Mouse (Mus musculus): ENCODE data around the gene Hs1bp3. TPM values are rescaled to one million over a fixed set of nuclear protein-coding genes. Genes with fewer than 3 reads are reported as not detected.

Gene Hs1bp3
- 5.9 and 8.3 TPM in 2 replicates for total RNA-seq (2014; rRNA removed)
- 5.1 and 5.4 TPM in 2 replicates for polyA plus RNA-seq (2015; fragmentation: Nextera tagmentation; extraction: Ambion mirVana)

GRCm38 (mm10) chr12:8313270-8313771 is at the start of gene Hs1bp3:
TSS of gene Hs1bp3 (plus strand) at chr12:8313432.
- H3K9ac ChIP-seq (replicated peaks; ENCODE audit: low read length, poor library complexity, severe bottlenecking) = peak within 1 kb of the TSS; percentile 58
- H3K4me2 ChIP-seq (ENCODE audit: low read depth, low read length, poor library complexity, severe bottlenecking) = peak within 1 kb of the TSS; percentile 84
- H3K27ac ChIP-seq (ENCODE audit: low read depth, low read length) = no peak within 1 kb of the TSS
- ATAC-seq (ENCODE audit: low FRiP score) (peak; percentile 91), DNase-seq (ENCODE audit: low spot score) (peak; percentile 86)
- H3K9me3 ChIP-seq (ENCODE audit: low read length) = no peaks in the 10 kb centered on the region
- peaks cover 13% of the 10 kb centered on the region for H3K27me3 ChIP-seq (ENCODE audit: insufficient read depth, low read length)
- TF ChIP-seq CTCF (IDR thresholded peaks at IDR 0.05) = peak; percentile 94
- peak within 1 kb of the TSS; percentile 53 for H3K4me3 ChIP-seq (ENCODE audit: low read depth, low read length)
- under 1% methylated on average over 33 of the region's 38 CpGs for WGBS
- H3K36me3 ChIP-seq (ENCODE audit: insufficient read depth, low read length) = peaks cover 8% of the 10 kb centered on the region
- peaks cover 9% of the 10 kb centered on the region for H3K4me1 ChIP-seq (ENCODE audit: insufficient read depth, low read length)

- Histone ChIP-seq H3K4me1 (ENCODE audit: insufficient read depth, low read length) (no peaks in the 10 kb centered on the region), H3K9ac (replicated peaks; ENCODE audit: low read length, poor library complexity, severe bottlenecking) (no peak overlapping the region), H3K9me3 (ENCODE audit: low read length) (no peaks in the 10 kb centered on the region), H3K27ac (ENCODE audit: low read depth, low read length) (no peak overlapping the region), H3K4me2 (ENCODE audit: low read depth, low read length, poor library complexity, severe bottlenecking) (no peak overlapping the region), H3K36me3 (ENCODE audit: insufficient read depth, low read length) (no peaks in the 10 kb centered on the region), H3K4me3 (ENCODE audit: low read depth, low read length) (no peak overlapping the region), H3K27me3 (ENCODE audit: insufficient read depth, low read length) (no peaks in the 10 kb centered on the region)
- no peak for TF ChIP-seq CTCF (IDR thresholded peaks at IDR 0.05)
- no peak for DNase-seq (ENCODE audit: low spot score)
- WGBS = 87% methylated on average over 7 of the region's 7 CpGs
- ATAC-seq (ENCODE audit: low FRiP score) = no peak
Measured at GRCm38 (mm10) chr12:8266311-8266710, 46.9 kb upstream of the Hs1bp3 start.

- no peak for TF ChIP-seq CTCF (IDR thresholded peaks at IDR 0.05)
- H3K4me2 ChIP-seq (ENCODE audit: low read depth, low read length, poor library complexity, severe bottlenecking) = no peak overlapping the region
- WGBS = 92% methylated on average over 11 of the region's 11 CpGs
- no peak overlapping the region for H3K9ac ChIP-seq (replicated peaks; ENCODE audit: low read length, poor library complexity, severe bottlenecking)
- DNase-seq (ENCODE audit: low spot score) (no peak), ATAC-seq (ENCODE audit: low FRiP score) (no peak)
- no peaks in the 10 kb centered on the region for H3K27me3 ChIP-seq (ENCODE audit: insufficient read depth, low read length)
- no peaks in the 10 kb centered on the region for H3K9me3 ChIP-seq (ENCODE audit: low read length)
- no peak overlapping the region for H3K4me3 ChIP-seq (ENCODE audit: low read depth, low read length)
- H3K36me3 ChIP-seq (ENCODE audit: insufficient read depth, low read length) = no peaks in the 10 kb centered on the region
- no peaks in the 10 kb centered on the region for H3K4me1 ChIP-seq (ENCODE audit: insufficient read depth, low read length)
- H3K27ac ChIP-seq (ENCODE audit: low read depth, low read length) = no peak overlapping the region
Measured at GRCm38 (mm10) chr12:8269627-8270026, 43.6 kb upstream of the Hs1bp3 start.

GRCm38 (mm10) chr12:8271405-8271804 is 41.8 kb upstream of the Hs1bp3 start:
- no peak for TF ChIP-seq CTCF (IDR thresholded peaks at IDR 0.05)
- Histone ChIP-seq H3K4me3 (ENCODE audit: low read depth, low read length) (no peak overlapping the region), H3K9me3 (ENCODE audit: low read length) (no peaks in the 10 kb centered on the region), H3K27ac (ENCODE audit: low read depth, low read length) (no peak overlapping the region), H3K36me3 (ENCODE audit: insufficient read depth, low read length) (0 out of 2 replicates have a peak, but pooled peaks cover under 1% of the 10 kb centered on the region), H3K9ac (replicated peaks; ENCODE audit: low read length, poor library complexity, severe bottlenecking) (no peak overlapping the region), H3K4me2 (ENCODE audit: low read depth, low read length, poor library complexity, severe bottlenecking) (no peak overlapping the region), H3K27me3 (ENCODE audit: insufficient read depth, low read length) (no peaks in the 10 kb centered on the region), H3K4me1 (ENCODE audit: insufficient read depth, low read length) (no peaks in the 10 kb centered on the region)
- no peak for ATAC-seq (ENCODE audit: low FRiP score)
- 91% methylated on average over 2 of the region's 2 CpGs for WGBS
- no peak for DNase-seq (ENCODE audit: low spot score)

- Histone ChIP-seq H3K4me3 (ENCODE audit: low read depth, low read length) (no peak overlapping the region), H3K9ac (replicated peaks; ENCODE audit: low read length, poor library complexity, severe bottlenecking) (no peak overlapping the region), H3K27me3 (ENCODE audit: insufficient read depth, low read length) (no peaks in the 10 kb centered on the region), H3K9me3 (ENCODE audit: low read length) (no peaks in the 10 kb centered on the region), H3K4me2 (ENCODE audit: low read depth, low read length, poor library complexity, severe bottlenecking) (no peak overlapping the region), H3K4me1 (ENCODE audit: insufficient read depth, low read length) (no peaks in the 10 kb centered on the region), H3K27ac (ENCODE audit: low read depth, low read length) (no peak overlapping the region), H3K36me3 (ENCODE audit: insufficient read depth, low read length) (0 out of 2 replicates have a peak, but pooled peaks cover 2% of the 10 kb centered on the region)
- ATAC-seq (ENCODE audit: low FRiP score) (no peak), DNase-seq (ENCODE audit: low spot score) (no peak)
- 89% methylated on average over 6 of the region's 6 CpGs for WGBS
- TF ChIP-seq CTCF (IDR thresholded peaks at IDR 0.05) = no peak
Measured at GRCm38 (mm10) chr12:8273471-8274171, 39.6 kb upstream of the Hs1bp3 start.

- DNase-seq (ENCODE audit: low spot score) (no peak), ATAC-seq (ENCODE audit: low FRiP score) (no peak)
- no peak for TF ChIP-seq CTCF (IDR thresholded peaks at IDR 0.05)
- Histone ChIP-seq H3K4me3 (ENCODE audit: low read depth, low read length) (no peak overlapping the region), H3K9ac (replicated peaks; ENCODE audit: low read length, poor library complexity, severe bottlenecking) (no peak overlapping the region), H3K27ac (ENCODE audit: low read depth, low read length) (no peak overlapping the region), H3K4me2 (ENCODE audit: low read depth, low read length, poor library complexity, severe bottlenecking) (no peak overlapping the region), H3K4me1 (ENCODE audit: insufficient read depth, low read length) (no peaks in the 10 kb centered on the region), H3K9me3 (ENCODE audit: low read length) (no peaks in the 10 kb centered on the region), H3K27me3 (ENCODE audit: insufficient read depth, low read length) (no peaks in the 10 kb centered on the region), H3K36me3 (ENCODE audit: insufficient read depth, low read length) (0 out of 2 replicates have a peak, but pooled peaks cover 4% of the 10 kb centered on the region)
- WGBS = 91% methylated on average over 4 of the region's 4 CpGs
Measured at GRCm38 (mm10) chr12:8275424-8275823, 37.8 kb upstream of the Hs1bp3 start.

All from midbrain, postnatal 0 days (tissue).